Comparison of ENCODE assay signal across 11 mouse cellular contexts in genomic region chr14:20607396-20608126, GRCm38 (mm10). TPM values are rescaled to one million over a fixed set of nuclear protein-coding genes. Genes with fewer than 3 reads are reported as not detected.
DNase-seq lines count a peak whose midpoint lies in the region; ATAC-seq and TF ChIP-seq lines count a peak whose summit lies in the region.
"Had no signal": no experiment of that assay in that cellular context is flagged by ENCODE, and none has a peak within 500 bp of the region (broad histone marks: within the 10 kb centered on the region; RNA-seq: fewer than 3 reads in every experiment).

No protein-coding gene starts in this region.

- no peaks in the 10 kb centered on the region for H3K27me3 ChIP-seq in heart, embryonic 11.5 days (ENCODE audit: control insufficient read depth, insufficient read depth, low read length)
- no peaks in the 10 kb centered on the region for H3K27me3 ChIP-seq in Patski
- H3K27me3 ChIP-seq in lung, postnatal 0 days (replicated peaks; ENCODE audit: insufficient read depth, low read length), result no peaks in the 10 kb centered on the region
- H3K27me3 ChIP-seq in neural tube, embryonic 15.5 days (replicated peaks), result no peaks in the 10 kb centered on the region
- H3K27me3 ChIP-seq: neural tube, embryonic 12.5 days had no signal

- H3K4me3 ChIP-seq in heart, embryonic 11.5 days (ENCODE audit: low read depth, low read length), result no peak overlapping the region
- H3K4me3 ChIP-seq in lung, postnatal 0 days (ENCODE audit: low read depth, low read length), result peak overlapping the region; percentile 23; the same call in 1 of the 2 replicates
- H3K4me3 ChIP-seq in neural tube, embryonic 15.5 days (replicated peaks), result no peak overlapping the region
- H3K4me3 ChIP-seq: neural tube, embryonic 12.5 days had no signal

- intact Hi-C loops in heart, postnatal 10 days (cut with DNase I), result no loop called here

- H3K4me1 ChIP-seq in heart, embryonic 11.5 days (ENCODE audit: control insufficient read depth, insufficient read depth, low read length), result 0 out of 2 replicates have a peak, but pooled peaks cover 2% of the 10 kb centered on the region
- H3K4me1 ChIP-seq in lung, postnatal 0 days (ENCODE audit: insufficient read depth, low read depth, low read length), result peaks cover 18% of the 10 kb centered on the region; the same call in 1 of the 2 replicates
- H3K4me1 ChIP-seq in neural tube, embryonic 15.5 days, result no peaks in the 10 kb centered on the region
- H3K4me1 ChIP-seq: neural tube, embryonic 12.5 days had no signal

- H3K9me3 ChIP-seq in heart, embryonic 11.5 days (replicated peaks; ENCODE audit: control insufficient read depth, low read length), result no peaks in the 10 kb centered on the region
- no peaks in the 10 kb centered on the region for H3K9me3 ChIP-seq in lung, postnatal 0 days (ENCODE audit: low read length)
- no peaks in the 10 kb centered on the region for H3K9me3 ChIP-seq in neural tube, embryonic 15.5 days (replicated peaks)
- H3K9me3 ChIP-seq: neural tube, embryonic 12.5 days had no signal

- in situ Hi-C loops in Patski (cut with MboI; ENCODE audit: low pct_unique_long_range_greater_than_20kb), result no loop called here

- POLR2A ChIA-PET in Patski (lab: Charles Lee), result interaction anchor here (0.6 to 1.2 kb wide), 11 partner anchors 25 to 1223 kb away, joined by 3 to 10 read pairs (median 3); partner anchors contain the start of gene Usp54

- no peak for ATAC-seq in heart, embryonic 11.5 days (replicated peaks; ENCODE audit: insufficient number of reproducible peaks, low FRiP score, low TSS enrichment)
- ATAC-seq in Patski, result peak; percentile 31
- ATAC-seq in lung, postnatal 0 days, result peak; percentile 85
- no peak for ATAC-seq in inflammation-experienced regulatory T-cells, adult 6 months
- ATAC-seq in neural tube, embryonic 15.5 days (ENCODE audit: low FRiP score), result no peak

- peak; percentile 89 for TF ChIP-seq EP300 in lung, postnatal 0 days (IDR thresholded peaks at IDR 0.05)

- DNase-seq in heart, adult 18-20 months, result peak; percentile 64 to 70
- DNase-seq in Patski (ENCODE audit: low read depth, low spot score), result no peak
- DNase-seq in heart, postnatal 10 days, result peak; percentile 30 to 41
- DNase-seq in lung, postnatal 0 days (ENCODE audit: low spot score), result peak; percentile 98
- DNase-seq in right cerebral cortex, postnatal 25 days, result no peak
- DNase-seq: cerebellum, postnatal 36 days had no signal

- WGBS in heart, embryonic 11.5 days (ENCODE audit: insufficient replicate concordance), result 79% methylated on average over 9 of the region's 9 CpGs
- 36% methylated on average over 9 of the region's 9 CpGs for WGBS in lung, postnatal 0 days
- 84% methylated on average over 9 of the region's 9 CpGs for WGBS in neural tube, embryonic 15.5 days

- H3K36me3 ChIP-seq in heart, embryonic 11.5 days (ENCODE audit: control insufficient read depth, insufficient read depth, low read length), result no peaks in the 10 kb centered on the region
- H3K36me3 ChIP-seq in lung, postnatal 0 days (ENCODE audit: insufficient read depth, low read length), result no peaks in the 10 kb centered on the region
- peaks cover 6% of the 10 kb centered on the region; the same call in 1 of the 2 replicates for H3K36me3 ChIP-seq in neural tube, embryonic 15.5 days

- H3K4me2 ChIP-seq in heart, embryonic 11.5 days, result no peak overlapping the region
- H3K4me2 ChIP-seq in lung, postnatal 0 days (replicated peaks; ENCODE audit: low read depth, low read length), result peak overlapping the region; percentile 46
- H3K4me2 ChIP-seq in neural tube, embryonic 15.5 days, result no peak overlapping the region
- H3K4me2 ChIP-seq: neural tube, embryonic 12.5 days had no signal

- no peak for TF ChIP-seq CTCF in Patski (IDR thresholded peaks at IDR 0.05)
- no peak for TF ChIP-seq CTCF in lung, postnatal 0 days (IDR thresholded peaks at IDR 0.05)

- CTCF ChIA-PET in Patski (lab: Charles Lee), result interaction anchor here (0.9 to 2.4 kb wide), 7 partner anchors 10 to 54 kb away, joined by 3 to 6 read pairs (median 4); no protein-coding TSS in a partner anchor

- H3K27ac ChIP-seq in heart, embryonic 11.5 days (ENCODE audit: low read depth, low read length), result no peak overlapping the region
- H3K27ac ChIP-seq in lung, postnatal 0 days (ENCODE audit: low read length), result peak overlapping the region; percentile 92
- no peak overlapping the region for H3K27ac ChIP-seq in neural tube, embryonic 15.5 days (replicated peaks)
- H3K27ac ChIP-seq: neural tube, embryonic 12.5 days had no signal

- no peak overlapping the region for H3K9ac ChIP-seq in heart, embryonic 11.5 days (ENCODE audit: low read depth, low read length)
- H3K9ac ChIP-seq in lung, postnatal 0 days (replicated peaks; ENCODE audit: low read depth), result no peak overlapping the region
- no peak overlapping the region for H3K9ac ChIP-seq in neural tube, embryonic 15.5 days (replicated peaks)
- H3K9ac ChIP-seq: neural tube, embryonic 12.5 days had no signal

RNA-seq across cellular contexts. Expression of gene Usp54, which starts 33.3 kb away (rescaled TPM):
- 10 to 100 TPM; 12.0 to 14.4 TPM for total RNA-seq in heart, adult 18-20 months (2021)
- 5.4 and 7.2 TPM in 2 replicates for polyA plus RNA-seq in heart, embryonic 11.5 days (2014; fragmentation: Nextera tagmentation; extraction: Ambion mirVana)
- polyA plus RNA-seq in Patski (2021), result 21.6 TPM
- total RNA-seq in heart, postnatal 10 days (2021), result 10 to 100 TPM; 12.9 to 14.0 TPM
- polyA plus RNA-seq in lung, postnatal 0 days (2015; fragmentation: Nextera tagmentation; extraction: Ambion mirVana), result 3.9 and 5.0 TPM in 2 replicates
- polyA plus RNA-seq in inflammation-experienced regulatory T-cells, adult 6 months (2017; shearing (Covaris generic)), result 1 to 10 TPM; 1.6 to 2.6 (median 1.7) TPM
- polyA plus RNA-seq in neural tube, embryonic 15.5 days (2015; fragmentation: Nextera tagmentation; extraction: Ambion mirVana), result 9.1 and 9.7 TPM in 2 replicates

RNA-seq across cellular contexts. Expression of gene Myoz1, which starts 48.8 kb away (rescaled TPM):
- total RNA-seq in heart, adult 18-20 months (2021), result under 1 TPM; 0.35 to 0.54 TPM
- 23.6 and 28.0 TPM in 2 replicates for polyA plus RNA-seq in heart, embryonic 11.5 days (2014; fragmentation: Nextera tagmentation; extraction: Ambion mirVana)
- not detected for polyA plus RNA-seq in Patski (2021)
- total RNA-seq in heart, postnatal 10 days (2021), result 1 to 10 TPM; 1.1 to 2.1 TPM
- 0.38 and 0.40 TPM in 2 replicates for polyA plus RNA-seq in lung, postnatal 0 days (2015; fragmentation: Nextera tagmentation; extraction: Ambion mirVana)
- not detected for polyA plus RNA-seq in inflammation-experienced regulatory T-cells, adult 6 months (2017; shearing (Covaris generic))
- 1.1 and 2.5 TPM in 2 replicates for polyA plus RNA-seq in neural tube, embryonic 15.5 days (2015; fragmentation: Nextera tagmentation; extraction: Ambion mirVana)
- total RNA-seq: ES-E14 had no signal

Comparison
In these comparisons a context has a peak if more than half of its experiments do, and no peak if none do; other contexts are left out.
1. DNase-seq: peak in heart, adult 18-20 months (2 of 2), heart, postnatal 10 days (2 of 2) and lung, postnatal 0 days (single experiment); none in Patski (single experiment) and right cerebral cortex, postnatal 25 days (single experiment).
2. ATAC-seq: peak in Patski (single experiment) and lung, postnatal 0 days (single experiment); none in heart, embryonic 11.5 days (single experiment), inflammation-experienced regulatory T-cells, adult 6 months (single experiment) and neural tube, embryonic 15.5 days (single experiment).